Mouse (Mus musculus) intestine, embryonic 16.5 days (tissue): Measurements from ENCODE around the gene Gm11733. TPM values are rescaled to one million over a fixed set of nuclear protein-coding genes. Genes with fewer than 3 reads are reported as not detected.

Experiments used
- polyA plus RNA-seq: library from polyadenylated mRNA; unstranded; fragments of >200 nt; fragmentation: Nextera tagmentation; extraction: Ambion mirVana; gene quantifications from 2 replicates; pipeline ENCODE4 v1.2.1, GENCODE M21; 2015

The Gm11733 gene
- polyA plus RNA-seq, 1 experiment from 2014 or later, result 0.05 TPM

Other genes with a start within 250 kb of the Gm11733 start
- 6.6 and 6.8 TPM in 2 replicates for gene Tnrc6c, start 169.9 kb downstream of the Gm11733 start, polyA plus RNA-seq